Mouse (Mus musculus) myocyte (in vitro differentiated cells): ENCODE measurements around the gene Ndufaf3.

Experiments
- CEBPB ChIP-seq: IDR thresholded peaks from 2 replicates; pipeline ENCODE4 v1.6.1; 2011; ENCODE audit warnings: mild to moderate bottlenecking, moderate library complexity; ENCODE audit not compliant: poor library complexity, insufficient read depth, severe bottlenecking
- E2F4 ChIP-seq: IDR thresholded peaks from one replicate; pipeline ENCODE4 v1.6.1; 2011; ENCODE audit warnings: mild to moderate bottlenecking, control low read depth, moderate library complexity; ENCODE audit not compliant: insufficient read depth
- POLR2A ChIP-seq: IDR thresholded peaks from one replicate; pipeline ENCODE4 v1.6.1; 2011; ENCODE audit warnings: low read depth, mild to moderate bottlenecking, control low read depth, moderate library complexity; ENCODE audit not compliant: insufficient read length
- POLR2AphosphoS2 ChIP-seq: IDR thresholded peaks from one replicate; pipeline ENCODE4 v1.6.1; 2011; ENCODE audit warnings: low read depth, control low read depth; ENCODE audit not compliant: insufficient read length
- TCF12 ChIP-seq: IDR thresholded peaks from one replicate; pipeline ENCODE4 v1.6.1; 2011; ENCODE audit warnings: mild to moderate bottlenecking, control low read depth; ENCODE audit not compliant: poor library complexity, insufficient read depth, severe bottlenecking
- USF1 ChIP-seq: IDR thresholded peaks from one replicate; pipeline ENCODE4 v1.6.1; 2011; ENCODE audit warnings: low read depth, mild to moderate bottlenecking, control low read depth, moderate library complexity

GRCm38 (mm10) chr9:108599021-108599566, 31.9 kb upstream of the Ndufaf3 start:
- TF ChIP-seq POLR2A (no peak), USF1 (no peak), E2F4 (no peak), TCF12 (no peak), POLR2AphosphoS2 (no peak), CEBPB (no peak)
